Mouse (Mus musculus): ENCODE measurements around the gene Fam171b. TPM values are rescaled to one million over a fixed set of nuclear protein-coding genes. Genes with fewer than 3 reads are reported as not detected.
A peak's percentile ranks its signal among the peaks of the same experiment; 100 is the strongest.

Gene Fam171b
- polyA plus RNA-seq, 1 experiment from 2014 or later, result 3.6 TPM

- no peak overlapping the region for H3K27ac ChIP-seq (ENCODE audit: low read depth, low read length)
- no peak overlapping the region for H3K4me3 ChIP-seq (ENCODE audit: low read depth, low read length)
- no peak for ATAC-seq
- H3K9ac ChIP-seq (ENCODE audit: low read depth, low read length), result no peak overlapping the region
- no peaks in the 10 kb centered on the region for H3K27me3 ChIP-seq (replicated peaks; ENCODE audit: control insufficient read depth, insufficient read depth, low read length)
- H3K4me1 ChIP-seq (replicated peaks; ENCODE audit: control insufficient read depth, insufficient read depth, low read length), result no peaks in the 10 kb centered on the region
- H3K36me3 ChIP-seq (ENCODE audit: control insufficient read depth, insufficient read depth), result peaks cover 50% of the 10 kb centered on the region
- no peak for TF ChIP-seq CTCF (IDR thresholded peaks at IDR 0.05; ENCODE audit: low read depth)
- 91% methylated on average over 20 of the region's 20 CpGs for WGBS
- no peak overlapping the region for H3K4me2 ChIP-seq (replicated peaks; ENCODE audit: low read depth)
- H3K9me3 ChIP-seq (ENCODE audit: control insufficient read depth), result no peaks in the 10 kb centered on the region
Observed at GRCm38 (mm10) chr2:83791330-83792073, 20.9 kb upstream of the Fam171b start.

GRCm38 (mm10) chr2:83792102-83792501, 20.3 kb upstream of the Fam171b start:
- no peak overlapping the region for H3K27ac ChIP-seq (ENCODE audit: low read depth, low read length)
- H3K4me3 ChIP-seq (ENCODE audit: low read depth, low read length), result no peak overlapping the region
- H3K9me3 ChIP-seq (ENCODE audit: control insufficient read depth), result no peaks in the 10 kb centered on the region
- no peak overlapping the region for H3K9ac ChIP-seq (ENCODE audit: low read depth, low read length)
- H3K4me2 ChIP-seq (replicated peaks; ENCODE audit: low read depth), result no peak overlapping the region
- peaks cover 54% of the 10 kb centered on the region for H3K36me3 ChIP-seq (ENCODE audit: control insufficient read depth, insufficient read depth)
- ATAC-seq, result no peak
- H3K27me3 ChIP-seq (replicated peaks; ENCODE audit: control insufficient read depth, insufficient read depth, low read length), result no peaks in the 10 kb centered on the region
- no peaks in the 10 kb centered on the region for H3K4me1 ChIP-seq (replicated peaks; ENCODE audit: control insufficient read depth, insufficient read depth, low read length)
- no peak for TF ChIP-seq CTCF (IDR thresholded peaks at IDR 0.05; ENCODE audit: low read depth)
- 90% methylated on average over 4 of the region's 4 CpGs for WGBS

- no peak overlapping the region for H3K4me2 ChIP-seq (replicated peaks; ENCODE audit: low read depth)
- no peak overlapping the region for H3K27ac ChIP-seq (ENCODE audit: low read depth, low read length)
- no peak overlapping the region for H3K9ac ChIP-seq (ENCODE audit: low read depth, low read length)
- 65% methylated on average over 4 of the region's 4 CpGs for WGBS
- peaks cover 62% of the 10 kb centered on the region for H3K36me3 ChIP-seq (ENCODE audit: control insufficient read depth, insufficient read depth)
- no peaks in the 10 kb centered on the region for H3K27me3 ChIP-seq (replicated peaks; ENCODE audit: control insufficient read depth, insufficient read depth, low read length)
- no peak for ATAC-seq
- no peak overlapping the region for H3K4me3 ChIP-seq (ENCODE audit: low read depth, low read length)
- no peak for TF ChIP-seq CTCF (IDR thresholded peaks at IDR 0.05; ENCODE audit: low read depth)
- H3K4me1 ChIP-seq (replicated peaks; ENCODE audit: control insufficient read depth, insufficient read depth, low read length), result no peaks in the 10 kb centered on the region
- H3K9me3 ChIP-seq (ENCODE audit: control insufficient read depth), result no peaks in the 10 kb centered on the region
Observed at GRCm38 (mm10) chr2:83795766-83796165, 16.7 kb upstream of the Fam171b start.

GRCm38 (mm10) chr2:83797902-83798497, 14.4 kb upstream of the Fam171b start:
- WGBS, result 91% methylated on average over 9 of the region's 9 CpGs
- Histone ChIP-seq H3K4me2 (replicated peaks; ENCODE audit: low read depth) (no peak overlapping the region), H3K27ac (ENCODE audit: low read depth, low read length) (no peak overlapping the region), H3K4me1 (replicated peaks; ENCODE audit: control insufficient read depth, insufficient read depth, low read length) (no peaks in the 10 kb centered on the region), H3K9ac (ENCODE audit: low read depth, low read length) (no peak overlapping the region), H3K36me3 (ENCODE audit: control insufficient read depth, insufficient read depth) (peaks cover 67% of the 10 kb centered on the region), H3K9me3 (ENCODE audit: control insufficient read depth) (no peaks in the 10 kb centered on the region), H3K4me3 (ENCODE audit: low read depth, low read length) (no peak overlapping the region), H3K27me3 (replicated peaks; ENCODE audit: control insufficient read depth, insufficient read depth, low read length) (no peaks in the 10 kb centered on the region)
- no peak for ATAC-seq
- TF ChIP-seq CTCF (IDR thresholded peaks at IDR 0.05; ENCODE audit: low read depth), result no peak

GRCm38 (mm10) chr2:83813273-83813892, 947 bp downstream of the Fam171b start:
- Histone ChIP-seq H3K27me3 (replicated peaks; ENCODE audit: control insufficient read depth, insufficient read depth, low read length) (peaks cover 12% of the 10 kb centered on the region; the same call in 1 of the 2 replicates), H3K4me3 (ENCODE audit: low read depth, low read length) (peak overlapping the region; percentile 55), H3K4me2 (replicated peaks; ENCODE audit: low read depth) (peak overlapping the region; percentile 90), H3K27ac (ENCODE audit: low read depth, low read length) (no peak overlapping the region), H3K9me3 (ENCODE audit: control insufficient read depth) (no peaks in the 10 kb centered on the region), H3K4me1 (replicated peaks; ENCODE audit: control insufficient read depth, insufficient read depth, low read length) (no peaks in the 10 kb centered on the region), H3K9ac (ENCODE audit: low read depth, low read length) (no peak overlapping the region), H3K36me3 (ENCODE audit: control insufficient read depth, insufficient read depth) (no peaks in the 10 kb centered on the region)
- no peak for ATAC-seq
- 14% methylated on average over 10 of the region's 10 CpGs for WGBS
- TF ChIP-seq CTCF (IDR thresholded peaks at IDR 0.05; ENCODE audit: low read depth), result no peak

GRCm38 (mm10) chr2:83814009-83814408, 1.6 kb downstream of the Fam171b start:
- Histone ChIP-seq H3K9ac (ENCODE audit: low read depth, low read length) (no peak overlapping the region), H3K27ac (ENCODE audit: low read depth, low read length) (no peak overlapping the region), H3K36me3 (ENCODE audit: control insufficient read depth, insufficient read depth) (no peaks in the 10 kb centered on the region), H3K4me2 (replicated peaks; ENCODE audit: low read depth) (peak overlapping the region; percentile 43), H3K4me1 (replicated peaks; ENCODE audit: control insufficient read depth, insufficient read depth, low read length) (no peaks in the 10 kb centered on the region), H3K27me3 (replicated peaks; ENCODE audit: control insufficient read depth, insufficient read depth, low read length) (peaks cover 12% of the 10 kb centered on the region; the same call in 1 of the 2 replicates), H3K9me3 (ENCODE audit: control insufficient read depth) (no peaks in the 10 kb centered on the region), H3K4me3 (ENCODE audit: low read depth, low read length) (no peak overlapping the region)
- ATAC-seq, result no peak
- 60% methylated on average over 6 of the region's 6 CpGs for WGBS
- no peak for TF ChIP-seq CTCF (IDR thresholded peaks at IDR 0.05; ENCODE audit: low read depth)

All from intestine, postnatal 0 days (tissue).